In the genomic region with DNA sequence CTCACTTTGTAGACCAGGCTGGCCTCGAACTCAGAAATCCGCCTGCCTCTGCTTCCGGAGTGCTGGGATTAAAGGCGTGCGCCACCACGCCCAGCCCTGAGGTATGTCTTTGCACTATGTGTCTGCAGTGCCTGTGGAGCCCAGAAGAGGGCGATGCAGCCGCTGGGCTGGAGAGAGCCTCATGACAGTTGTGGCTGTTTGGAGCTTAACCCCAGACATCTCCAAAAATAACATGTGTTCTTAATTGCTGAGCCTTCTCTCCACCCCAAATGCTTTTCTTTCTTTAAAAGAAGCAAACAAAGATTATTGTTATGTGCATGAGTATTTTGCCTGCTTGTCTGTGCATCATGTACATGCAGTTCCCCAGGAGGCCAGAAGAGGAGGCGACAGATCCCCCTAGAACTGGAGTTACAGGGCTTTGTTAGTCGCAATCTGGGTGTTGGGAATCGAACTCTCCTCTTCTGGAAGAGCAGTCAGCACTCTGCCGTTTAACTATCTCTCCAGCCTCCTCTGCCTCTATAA, we compare ENCODE assay signal across 8 mouse cellular contexts. TPM values are rescaled to one million over a fixed set of nuclear protein-coding genes. Genes with fewer than 3 reads are reported as not detected.
DNase-seq lines count a peak whose midpoint lies in the region; ATAC-seq and TF ChIP-seq lines count a peak whose summit lies in the region.

No protein-coding gene starts in this region.

- no peak for TF ChIP-seq EP300 in liver, embryonic 14.5 days (IDR thresholded peaks at IDR 0.05; ENCODE audit: low read depth)

- H3K4me3 ChIP-seq in forebrain, embryonic 14.5 days (ENCODE audit: low read depth, low read length), result peak overlapping the region; percentile 50
- H3K4me3 ChIP-seq in hindbrain, postnatal 0 days (ENCODE audit: low read length), result peak overlapping the region; percentile 52
- peak overlapping the region; percentile 28 to 74; a peak in 2 of 4 replicates for H3K4me3 ChIP-seq in liver, embryonic 14.5 days (ENCODE audit: insufficient read depth in 1 of 2, low read depth in 2 of 2, low read length in 2 of 2)
- H3K4me3 ChIP-seq in neural tube, embryonic 14.5 days (ENCODE audit: low read depth, low read length), result peak overlapping the region; percentile 56

- peaks cover 19% of the 10 kb centered on the region; the same call in 1 of the 2 replicates for H3K36me3 ChIP-seq in forebrain, embryonic 14.5 days (ENCODE audit: control insufficient read depth, insufficient read depth, low read length)
- H3K36me3 ChIP-seq in hindbrain, postnatal 0 days (ENCODE audit: insufficient read depth, low read length), result 0 out of 2 replicates have a peak, but pooled peaks cover 2% of the 10 kb centered on the region
- H3K36me3 ChIP-seq in liver, embryonic 14.5 days (replicated peaks; ENCODE audit: control insufficient read depth, insufficient read depth, low read depth), result no peaks in the 10 kb centered on the region
- 0 out of 2 replicates have a peak, but pooled peaks cover 18% of the 10 kb centered on the region for H3K36me3 ChIP-seq in neural tube, embryonic 14.5 days (ENCODE audit: control insufficient read depth, insufficient read depth, low read length)

- H3K27me3 ChIP-seq in forebrain, embryonic 14.5 days (replicated peaks; ENCODE audit: control insufficient read depth, insufficient read depth, low read length), result no peaks in the 10 kb centered on the region
- no peaks in the 10 kb centered on the region for H3K27me3 ChIP-seq in hindbrain, postnatal 0 days (ENCODE audit: insufficient read depth, low read length)
- H3K27me3 ChIP-seq in liver, embryonic 14.5 days (ENCODE audit: control insufficient read depth, insufficient read depth, low read length), result no peaks in the 10 kb centered on the region
- H3K27me3 ChIP-seq in neural tube, embryonic 14.5 days (ENCODE audit: control insufficient read depth, insufficient read depth, low read length), result no peaks in the 10 kb centered on the region

- intact Hi-C loops in left cerebral cortex, postnatal 4 days (cut with DNase I), result no loop called here

- ATAC-seq in forebrain, embryonic 14.5 days, result no peak; the same call in 1 of the 2 replicates
- ATAC-seq in hindbrain, postnatal 0 days, result peak; percentile 4; the same call in 1 of the 2 replicates
- peak; percentile 13; the same call in 1 of the 2 replicates for ATAC-seq in liver, embryonic 14.5 days (ENCODE audit: insufficient read depth)
- peak; percentile 25 for ATAC-seq in neural tube, embryonic 14.5 days (ENCODE audit: low read depth)

- no peaks in the 10 kb centered on the region for H3K9me3 ChIP-seq in forebrain, embryonic 14.5 days (replicated peaks; ENCODE audit: control insufficient read depth, low read length)
- H3K9me3 ChIP-seq in hindbrain, postnatal 0 days (ENCODE audit: low read length), result no peaks in the 10 kb centered on the region
- H3K9me3 ChIP-seq in liver, embryonic 14.5 days (ENCODE audit: control insufficient read depth, low read length), result no peaks in the 10 kb centered on the region
- H3K9me3 ChIP-seq in neural tube, embryonic 14.5 days (ENCODE audit: control insufficient read depth, low read length), result no peaks in the 10 kb centered on the region

- DNase-seq in left cerebral cortex, postnatal 4 days, result peak; percentile 69
- no peak for DNase-seq in left cerebral cortex, adult 8-10 months (ENCODE audit: low spot score in 2 of 2)
- peak; percentile 46 to 53 for DNase-seq in adrenal gland, postnatal 36 days
- no peak for DNase-seq in forebrain, embryonic 14.5 days (ENCODE audit: low spot score)
- peak; percentile 61 for DNase-seq in hindbrain, postnatal 0 days (ENCODE audit: low spot score)
- DNase-seq in liver, embryonic 14.5 days (ENCODE audit: low read depth in 3 of 3, low spot score in 3 of 3), result peak in 1 of 3 experiments; percentile 49
- DNase-seq in frontal cortex, postnatal 14 days (ENCODE audit: low spot score in 2 of 2), result no peak

- 81% methylated on average over 12 of the region's 12 CpGs for WGBS in forebrain, embryonic 14.5 days
- 80% methylated on average over 12 of the region's 12 CpGs for WGBS in hindbrain, postnatal 0 days
- WGBS in liver, embryonic 14.5 days (ENCODE audit: insufficient replicate concordance), result 58% methylated on average over 12 of the region's 12 CpGs
- 81% methylated on average over 12 of the region's 12 CpGs for WGBS in neural tube, embryonic 14.5 days

- no peak overlapping the region for H3K27ac ChIP-seq in forebrain, embryonic 14.5 days (ENCODE audit: low read depth, low read length)
- peak overlapping the region; percentile 88; the same call in 1 of the 2 replicates for H3K27ac ChIP-seq in hindbrain, postnatal 0 days
- peak overlapping the region; percentile 10; the same call in 1 of the 2 replicates for H3K27ac ChIP-seq in liver, embryonic 14.5 days
- no peak overlapping the region for H3K27ac ChIP-seq in neural tube, embryonic 14.5 days (ENCODE audit: low read depth, low read length)

- peak overlapping the region; percentile 84 for H3K4me2 ChIP-seq in forebrain, embryonic 14.5 days (ENCODE audit: low read length)
- peak overlapping the region; percentile 89 for H3K4me2 ChIP-seq in hindbrain, postnatal 0 days (ENCODE audit: low read depth, low read length)
- peak overlapping the region; percentile 98 for H3K4me2 ChIP-seq in liver, embryonic 14.5 days (ENCODE audit: low read depth)
- peak overlapping the region; percentile 34 for H3K4me2 ChIP-seq in neural tube, embryonic 14.5 days (ENCODE audit: low read depth, low read length)

- peak; percentile 67 for TF ChIP-seq CTCF in hindbrain, postnatal 0 days (IDR thresholded peaks at IDR 0.05; ENCODE audit: low read depth)
- TF ChIP-seq CTCF in liver, embryonic 14.5 days (IDR thresholded peaks at IDR 0.05; ENCODE audit: low read depth), result peak; percentile 75

- H3K4me1 ChIP-seq in forebrain, embryonic 14.5 days (ENCODE audit: control insufficient read depth, insufficient read depth, low read length), result peaks cover 8% of the 10 kb centered on the region
- H3K4me1 ChIP-seq in hindbrain, postnatal 0 days (ENCODE audit: insufficient read depth, low read length), result peaks cover 7% of the 10 kb centered on the region; the same call in 1 of the 2 replicates
- peaks cover 10 to 11% of the 10 kb centered on the region in 2 experiments; a peak in 3 of 4 replicates for H3K4me1 ChIP-seq in liver, embryonic 14.5 days (replicated peaks; ENCODE audit: control insufficient read depth in 2 of 2, insufficient read depth in 2 of 2, low read length in 1 of 2)
- peaks cover 10% of the 10 kb centered on the region for H3K4me1 ChIP-seq in neural tube, embryonic 14.5 days (ENCODE audit: control insufficient read depth, insufficient read depth, low read length)

- H3K9ac ChIP-seq in forebrain, embryonic 14.5 days (ENCODE audit: low read length), result peak overlapping the region; percentile 33; the same call in 1 of the 2 replicates
- no peak overlapping the region; the same call in 1 of the 2 replicates for H3K9ac ChIP-seq in hindbrain, postnatal 0 days (replicated peaks; ENCODE audit: low read length)
- no peak overlapping the region for H3K9ac ChIP-seq in liver, embryonic 14.5 days (replicated peaks)
- 0 out of 2 replicates have a peak overlapping the region, but pooled peaks have one; percentile 47 for H3K9ac ChIP-seq in neural tube, embryonic 14.5 days (replicated peaks; ENCODE audit: low read depth, low read length)

RNA-seq across cellular contexts. Expression of a gene that starts 0.7 kb away (rescaled TPM):
- 10 to 100 TPM; 16.7 to 16.9 TPM for total RNA-seq in left cerebral cortex, postnatal 4 days (2021)
- total RNA-seq in left cerebral cortex, adult 8-10 months (2022), result 10 to 100 TPM; 17.9 to 20.9 (median 19.8) TPM
- total RNA-seq in adrenal gland, postnatal 36 days (2021), result 10 to 100 TPM; 62.7 to 76.7 TPM
- polyA plus RNA-seq in forebrain, embryonic 14.5 days (2014; fragmentation: Nextera tagmentation; extraction: Ambion mirVana), result 24.4 and 26.8 TPM in 2 replicates
- 30.5 and 30.9 TPM in 2 replicates for total RNA-seq in hindbrain, postnatal 0 days (2014; rRNA removed)
- 19.0 and 20.6 TPM in 2 replicates for polyA plus RNA-seq in hindbrain, postnatal 0 days (2015; fragmentation: Nextera tagmentation; extraction: Ambion mirVana)
- 17.9 and 19.8 TPM in 2 replicates for polyA plus RNA-seq in liver, embryonic 14.5 days (2012; rRNA removed)
- polyA plus RNA-seq in liver, embryonic 14.5 days (2014; fragmentation: Nextera tagmentation; extraction: Ambion mirVana), result 20.9 and 23.1 TPM in 2 replicates
- polyA plus RNA-seq in neural tube, embryonic 14.5 days (2014; fragmentation: Nextera tagmentation; extraction: Ambion mirVana), result 16.9 and 19.8 TPM in 2 replicates

RNA-seq across cellular contexts. Expression of a gene that starts 1.0 kb away (rescaled TPM):
- 100 to 1,000 TPM; 100 to 101 TPM for total RNA-seq in left cerebral cortex, postnatal 4 days (2021)
- total RNA-seq in left cerebral cortex, adult 8-10 months (2022), result 10 to 100 TPM; 41.4 to 49.3 (median 45.2) TPM
- total RNA-seq in adrenal gland, postnatal 36 days (2021), result 10 to 100 TPM; 59.1 to 77.0 TPM
- 101 and 108 TPM in 2 replicates for polyA plus RNA-seq in forebrain, embryonic 14.5 days (2014; fragmentation: Nextera tagmentation; extraction: Ambion mirVana)
- 119 and 124 TPM in 2 replicates for total RNA-seq in hindbrain, postnatal 0 days (2014; rRNA removed)
- 79.3 and 80.5 TPM in 2 replicates for polyA plus RNA-seq in hindbrain, postnatal 0 days (2015; fragmentation: Nextera tagmentation; extraction: Ambion mirVana)
- 38.3 and 43.3 TPM in 2 replicates for polyA plus RNA-seq in liver, embryonic 14.5 days (2012; rRNA removed)
- 44.3 and 45.8 TPM in 2 replicates for polyA plus RNA-seq in liver, embryonic 14.5 days (2014; fragmentation: Nextera tagmentation; extraction: Ambion mirVana)
- 90.4 and 91.2 TPM in 2 replicates for polyA plus RNA-seq in neural tube, embryonic 14.5 days (2014; fragmentation: Nextera tagmentation; extraction: Ambion mirVana)

RNA-seq across cellular contexts. Expression of a gene that starts 8.7 kb away (rescaled TPM):
- total RNA-seq in left cerebral cortex, postnatal 4 days (2021), result 100 to 1,000 TPM; 267 to 292 TPM
- total RNA-seq in left cerebral cortex, adult 8-10 months (2022), result 1,000 to 10,000 TPM; 1,001 to 1,087 (median 1,026) TPM
- under 1 TPM in 1 of 2 experiments, not detected in 1; 0.17 TPM for total RNA-seq in adrenal gland, postnatal 36 days (2021)
- 14.6 and 15.9 TPM in 2 replicates for polyA plus RNA-seq in forebrain, embryonic 14.5 days (2014; fragmentation: Nextera tagmentation; extraction: Ambion mirVana)
- total RNA-seq in hindbrain, postnatal 0 days (2014; rRNA removed), result 9.8 and 13.5 TPM in 2 replicates
- 4.2 and 4.6 TPM in 2 replicates for polyA plus RNA-seq in hindbrain, postnatal 0 days (2015; fragmentation: Nextera tagmentation; extraction: Ambion mirVana)
- polyA plus RNA-seq in liver, embryonic 14.5 days (2012; rRNA removed), result 0.01 TPM in 2 replicates
- polyA plus RNA-seq in liver, embryonic 14.5 days (2014; fragmentation: Nextera tagmentation; extraction: Ambion mirVana), result not detected in 2 replicates
- polyA plus RNA-seq in neural tube, embryonic 14.5 days (2014; fragmentation: Nextera tagmentation; extraction: Ambion mirVana), result 0.71 TPM in 1 of 2 replicates, not detected in the other

RNA-seq across cellular contexts. Expression of a gene that starts 18.8 kb away (rescaled TPM):
- total RNA-seq in left cerebral cortex, postnatal 4 days (2021), result 1 to 10 TPM; 2.8 to 3.0 TPM
- 1 to 10 TPM; 6.5 to 8.2 (median 7.5) TPM for total RNA-seq in left cerebral cortex, adult 8-10 months (2022)
- 10 to 100 TPM; 15.3 to 25.5 TPM for total RNA-seq in adrenal gland, postnatal 36 days (2021)
- polyA plus RNA-seq in forebrain, embryonic 14.5 days (2014; fragmentation: Nextera tagmentation; extraction: Ambion mirVana), result 0.61 and 1.3 TPM in 2 replicates
- total RNA-seq in hindbrain, postnatal 0 days (2014; rRNA removed), result 5.8 and 8.0 TPM in 2 replicates
- 2.1 and 3.0 TPM in 2 replicates for polyA plus RNA-seq in hindbrain, postnatal 0 days (2015; fragmentation: Nextera tagmentation; extraction: Ambion mirVana)
- 12.1 and 13.4 TPM in 2 replicates for polyA plus RNA-seq in liver, embryonic 14.5 days (2012; rRNA removed)
- polyA plus RNA-seq in liver, embryonic 14.5 days (2014; fragmentation: Nextera tagmentation; extraction: Ambion mirVana), result 3.9 and 5.5 TPM in 2 replicates
- polyA plus RNA-seq in neural tube, embryonic 14.5 days (2014; fragmentation: Nextera tagmentation; extraction: Ambion mirVana), result 1.3 and 1.6 TPM in 2 replicates

RNA-seq across cellular contexts. Expression of a gene that starts 19.0 kb away (rescaled TPM):
- total RNA-seq in left cerebral cortex, postnatal 4 days (2021), result under 1 TPM in 1 of 2 experiments, not detected in 1; 0.50 TPM
- total RNA-seq in left cerebral cortex, adult 8-10 months (2022), result not detected
- total RNA-seq in adrenal gland, postnatal 36 days (2021), result not detected
- 0.22 and 0.88 TPM in 2 replicates for polyA plus RNA-seq in forebrain, embryonic 14.5 days (2014; fragmentation: Nextera tagmentation; extraction: Ambion mirVana)
- not detected in 2 replicates for total RNA-seq in hindbrain, postnatal 0 days (2014; rRNA removed)
- polyA plus RNA-seq in hindbrain, postnatal 0 days (2015; fragmentation: Nextera tagmentation; extraction: Ambion mirVana), result 0.15 TPM in 1 of 2 replicates, not detected in the other
- polyA plus RNA-seq in liver, embryonic 14.5 days (2012; rRNA removed), result 0.03 TPM in 1 of 2 replicates, not detected in the other
- 0.15 and 0.63 TPM in 2 replicates for polyA plus RNA-seq in liver, embryonic 14.5 days (2014; fragmentation: Nextera tagmentation; extraction: Ambion mirVana)
- polyA plus RNA-seq in neural tube, embryonic 14.5 days (2014; fragmentation: Nextera tagmentation; extraction: Ambion mirVana), result 0.33 TPM in 1 of 2 replicates, not detected in the other

Comparison
In these comparisons a context has a peak if more than half of its experiments do, and no peak if none do; other contexts are left out.
1. DNase-seq: peak in left cerebral cortex, postnatal 4 days (single experiment), adrenal gland, postnatal 36 days (2 of 2) and hindbrain, postnatal 0 days (single experiment); none in left cerebral cortex, adult 8-10 months (0 of 2), forebrain, embryonic 14.5 days (single experiment) and frontal cortex, postnatal 14 days (0 of 2).
2. H3K27ac ChIP-seq: peak in hindbrain, postnatal 0 days (single experiment) and liver, embryonic 14.5 days (single experiment); none in forebrain, embryonic 14.5 days (single experiment) and neural tube, embryonic 14.5 days (single experiment).
3. H3K4me2 ChIP-seq: peak in every context shown above with its lines; median percentile 98 in liver, embryonic 14.5 days; 89 in hindbrain, postnatal 0 days; 84 in forebrain, embryonic 14.5 days; 34 in neural tube, embryonic 14.5 days.
4. H3K9ac ChIP-seq: peak in forebrain, embryonic 14.5 days (single experiment) and neural tube, embryonic 14.5 days (single experiment); none in hindbrain, postnatal 0 days (single experiment) and liver, embryonic 14.5 days (single experiment).
5. RNA of a gene that starts 8.7 kb away (total RNA-seq): 1,001 to 1,087 TPM in left cerebral cortex, adult 8-10 months and 267 to 292 TPM in left cerebral cortex, postnatal 4 days; 9.8 to 13.5 TPM in hindbrain, postnatal 0 days and 0.17 TPM in adrenal gland, postnatal 36 days; every median in the first group is over 10 times any median in the second.
6. Peak in every context shown above with its lines, with median percentiles within 50 percentile points of each other: H3K4me3 ChIP-seq.